Mouse (Mus musculus) brain, embryonic 14.5 days (tissue): ENCODE data around the gene Rmdn2.

Experiments
- CTCF ChIP-seq: fragments of 200-500 bp; IDR thresholded peaks from 2 replicates; pipeline ENCODE4 v1.5.1; 2012; ENCODE audit warnings: inconsistent platforms, mild to moderate bottlenecking, moderate library complexity, borderline replicate concordance; ENCODE audit not compliant: insufficient read depth, insufficient read length; ENCODE audit errors: extremely low read depth
- POLR2A ChIP-seq: fragments of 200-500 bp; IDR thresholded peaks from 2 replicates; pipeline ENCODE4 v1.6.1; 2012; ENCODE audit warnings: mild to moderate bottlenecking, inconsistent platforms, borderline replicate concordance; ENCODE audit not compliant: poor library complexity, insufficient read depth, insufficient read length, severe bottlenecking; ENCODE audit errors: extremely low read depth

DNA sequence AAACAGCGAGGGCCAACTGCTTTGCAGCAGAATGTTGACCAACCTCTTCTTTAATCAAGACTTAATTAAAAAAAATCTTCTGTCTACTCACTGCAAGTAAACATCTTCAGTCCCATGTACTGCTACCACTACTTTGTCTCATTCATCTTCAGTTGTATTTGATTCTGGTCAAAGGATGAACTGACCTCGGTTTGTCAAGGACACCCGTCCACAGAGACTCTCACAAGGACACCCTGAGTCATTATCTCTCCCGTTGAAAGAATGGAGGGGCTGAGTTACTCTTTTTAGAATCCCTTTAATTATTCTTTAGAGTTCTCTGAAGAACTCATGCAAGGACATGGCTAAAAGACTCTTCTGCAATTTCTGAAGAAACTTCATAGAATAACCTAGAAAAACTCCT, at the start of gene Rmdn2:
- TF ChIP-seq POLR2A: no peak
- TF ChIP-seq CTCF: no peak
